In genomic region chr7:6770286-6770685, GRCm38 (mm10) we compare ENCODE assay signal across 8 mouse cellular contexts. TPM values are rescaled to one million over a fixed set of nuclear protein-coding genes. Genes with fewer than 3 reads are reported as not detected.
DNase-seq lines count a peak whose midpoint lies in the region; ATAC-seq and TF ChIP-seq lines count a peak whose summit lies in the region.

No protein-coding gene starts in this region.

- intact Hi-C loops in left cerebral cortex, adult 2 months (cut with DNase I): no loop called here

- peak overlapping the region; percentile 33 for H3K4me2 ChIP-seq in lung, embryonic 14.5 days
- H3K4me2 ChIP-seq in liver, embryonic 16.5 days (ENCODE audit: low read depth, low read length): no peak overlapping the region

- no peaks in the 10 kb centered on the region for H3K9me3 ChIP-seq in lung, embryonic 14.5 days (ENCODE audit: low read depth, low read length)
- H3K9me3 ChIP-seq in liver, embryonic 16.5 days (replicated peaks; ENCODE audit: control insufficient read depth, low read length): no peaks in the 10 kb centered on the region

- no peaks in the 10 kb centered on the region for H3K27me3 ChIP-seq in lung, embryonic 14.5 days (ENCODE audit: insufficient read depth, low read length)
- no peaks in the 10 kb centered on the region for H3K27me3 ChIP-seq in liver, embryonic 16.5 days (ENCODE audit: control insufficient read depth, insufficient read depth, low read depth, low read length)

- ATAC-seq in lung, embryonic 14.5 days (ENCODE audit: insufficient read depth): peak; percentile 78
- peak; percentile 90 for ATAC-seq in liver, embryonic 16.5 days (ENCODE audit: low read depth)
- no peak for ATAC-seq in megakaryocyte progenitor cell, adult 5-6 weeks (replicated peaks; ENCODE audit: poor library complexity)

- H3K9ac ChIP-seq in lung, embryonic 14.5 days: no peak overlapping the region
- H3K9ac ChIP-seq in liver, embryonic 16.5 days (ENCODE audit: low read depth, low read length): no peak overlapping the region

- H3K4me3 ChIP-seq in lung, embryonic 14.5 days (ENCODE audit: low read depth, low read length): no peak overlapping the region
- H3K4me3 ChIP-seq in liver, embryonic 16.5 days (ENCODE audit: low read depth, low read length): no peak overlapping the region
- H3K4me3 ChIP-seq in left cerebral cortex, adult 2 months: no peak overlapping the region

- 3% methylated on average over 8 of the region's 8 CpGs for WGBS in lung, embryonic 14.5 days
- 13% methylated on average over 8 of the region's 8 CpGs for WGBS in liver, embryonic 16.5 days (ENCODE audit: insufficient replicate concordance)

- H3K4me1 ChIP-seq in lung, embryonic 14.5 days (ENCODE audit: insufficient read depth): peaks cover 14% of the 10 kb centered on the region
- H3K4me1 ChIP-seq in liver, embryonic 16.5 days (ENCODE audit: control insufficient read depth, low read depth, low read length): no peaks in the 10 kb centered on the region; the same call in 1 of the 2 replicates

- peak; percentile 52 for DNase-seq in lung, embryonic 14.5 days
- no peak for DNase-seq in lung, postnatal 25 days (ENCODE audit: low spot score)
- peak; percentile 53 for DNase-seq in gastrocnemius, postnatal 10 days
- DNase-seq in kidney, adult 11 months: peak; percentile 22
- DNase-seq in left cerebral cortex, adult 2 months (ENCODE audit: extremely low spot score in 1 of 2, low spot score in 2 of 2): no peak
- DNase-seq in layer of hippocampus, adult 9-10 months (ENCODE audit: low spot score): no peak

- H3K27ac ChIP-seq in lung, embryonic 14.5 days (ENCODE audit: low read depth): peak overlapping the region; percentile 69; the same call in 1 of the 2 replicates
- H3K27ac ChIP-seq in liver, embryonic 16.5 days (ENCODE audit: low read length): peak overlapping the region; percentile 69
- no peak overlapping the region for H3K27ac ChIP-seq in left cerebral cortex, adult 2 months

- H3K36me3 ChIP-seq in lung, embryonic 14.5 days (ENCODE audit: insufficient read depth): no peaks in the 10 kb centered on the region; the same call in 1 of the 2 replicates
- no peaks in the 10 kb centered on the region for H3K36me3 ChIP-seq in liver, embryonic 16.5 days (ENCODE audit: control insufficient read depth, insufficient read depth)

- TF ChIP-seq CTCF in lung, embryonic 14.5 days (IDR thresholded peaks at IDR 0.05; ENCODE audit: low read depth): no peak
- no peak for TF ChIP-seq CTCF in left cerebral cortex, adult 2 months (IDR thresholded peaks at IDR 0.05)

RNA-seq across cellular contexts. Expression of gene Usp29, which starts 39.9 kb away (rescaled TPM):
- 5.8 and 6.2 TPM in 2 replicates for polyA plus RNA-seq in lung, embryonic 14.5 days (2014; fragmentation: Nextera tagmentation; extraction: Ambion mirVana)
- 1 to 10 TPM; 5.9 to 6.5 TPM for total RNA-seq in gastrocnemius, postnatal 10 days (2021)
- polyA plus RNA-seq in liver, embryonic 16.5 days (2015; fragmentation: Nextera tagmentation; extraction: Ambion mirVana): 1.7 and 2.0 TPM in 2 replicates
- not detected in 2 replicates for total RNA-seq in megakaryocyte progenitor cell, adult 5-6 weeks (2015)
- total RNA-seq in megakaryocyte progenitor cell, adult 5-6 weeks (2017): not detected in 2 replicates
- total RNA-seq in left cerebral cortex, adult 2 months (2021): 10 to 100 TPM; 38.7 to 47.2 TPM

RNA-seq across cellular contexts. Expression of gene Peg3, which starts 40.1 kb away (rescaled TPM):
- 173 and 179 TPM in 2 replicates for polyA plus RNA-seq in lung, embryonic 14.5 days (2014; fragmentation: Nextera tagmentation; extraction: Ambion mirVana)
- 100 to 1,000 TPM; 160 to 196 TPM for total RNA-seq in gastrocnemius, postnatal 10 days (2021)
- polyA plus RNA-seq in liver, embryonic 16.5 days (2015; fragmentation: Nextera tagmentation; extraction: Ambion mirVana): 54.7 and 61.1 TPM in 2 replicates
- total RNA-seq in megakaryocyte progenitor cell, adult 5-6 weeks (2015): not detected in 2 replicates
- not detected in 2 replicates for total RNA-seq in megakaryocyte progenitor cell, adult 5-6 weeks (2017)
- total RNA-seq in left cerebral cortex, adult 2 months (2021): 100 to 1,000 TPM; 217 to 241 TPM

Comparison
In these comparisons a context has a peak if more than half of its experiments do, and no peak if none do; other contexts are left out.
1. DNase-seq: peak in lung, embryonic 14.5 days (single experiment), gastrocnemius, postnatal 10 days (single experiment) and kidney, adult 11 months (single experiment); none in lung, postnatal 25 days (single experiment), left cerebral cortex, adult 2 months (0 of 2) and layer of hippocampus, adult 9-10 months (single experiment).
2. RNA of gene Usp29, which starts 39.9 kb away (total RNA-seq): 38.7 to 47.2 TPM in left cerebral cortex, adult 2 months and 5.9 to 6.5 TPM in gastrocnemius, postnatal 10 days; not detected in megakaryocyte progenitor cell, adult 5-6 weeks; every median in the first group is over 4 times any median in the second.
3. RNA of gene Peg3, which starts 40.1 kb away (total RNA-seq): 217 to 241 TPM in left cerebral cortex, adult 2 months and 160 to 196 TPM in gastrocnemius, postnatal 10 days; not detected in megakaryocyte progenitor cell, adult 5-6 weeks; every median in the first group is over 100 times any median in the second.